Mouse (Mus musculus): ENCODE data around the gene Abcc6. TPM values are rescaled to one million over a fixed set of nuclear protein-coding genes. Genes with fewer than 3 reads are reported as not detected.

Abcc6 gene
- polyA plus RNA-seq, 1 experiment from 2014 or later, result 0.87 TPM

- H3K36me3 ChIP-seq (ENCODE audit: insufficient read depth, low read length), result no peaks in the 10 kb centered on the region
- H3K9ac ChIP-seq (replicated peaks; ENCODE audit: low read length), result no peak overlapping the region
- no peaks in the 10 kb centered on the region for H3K4me1 ChIP-seq (ENCODE audit: insufficient read depth, low read length)
- no peak for ATAC-seq (ENCODE audit: low FRiP score, low TSS enrichment)
- no peak overlapping the region for H3K27ac ChIP-seq (ENCODE audit: low read length)
- H3K27me3 ChIP-seq (ENCODE audit: insufficient read depth, low read length), result no peaks in the 10 kb centered on the region
- no peak overlapping the region for H3K4me2 ChIP-seq (replicated peaks; ENCODE audit: low read depth, low read length)
- WGBS, result 93% methylated on average over 4 of the region's 4 CpGs
- H3K9me3 ChIP-seq (ENCODE audit: low read length), result no peaks in the 10 kb centered on the region
- no peak overlapping the region for H3K4me3 ChIP-seq (ENCODE audit: low read length)
Measured at GRCm38 (mm10) chr7:46000577-46000976, 29.5 kb downstream of the Abcc6 start.

DNA sequence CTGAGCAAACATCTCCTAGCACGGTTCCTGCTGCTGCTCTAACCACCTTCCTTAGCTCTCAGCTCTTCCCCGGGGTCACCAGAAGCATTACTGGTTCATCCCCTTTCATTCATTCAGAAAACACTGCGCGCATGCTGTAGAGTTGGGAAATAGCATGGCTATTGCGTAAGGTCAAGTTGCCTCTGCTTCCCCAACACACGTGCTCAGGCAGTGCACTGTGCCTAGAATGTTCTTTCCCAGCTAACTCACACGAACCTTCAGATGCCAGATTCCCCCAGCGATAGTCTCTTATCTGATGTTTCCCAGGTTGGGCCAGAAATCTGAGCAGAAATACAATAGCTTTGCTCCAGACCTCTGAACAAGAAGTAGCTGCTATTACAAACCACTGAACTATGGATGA is 37.6 kb downstream of the Abcc6 start:
- H3K9me3 ChIP-seq (ENCODE audit: low read length), result no peaks in the 10 kb centered on the region
- no peaks in the 10 kb centered on the region for H3K27me3 ChIP-seq (ENCODE audit: insufficient read depth, low read length)
- no peak overlapping the region for H3K4me3 ChIP-seq (ENCODE audit: low read length)
- no peak overlapping the region for H3K4me2 ChIP-seq (replicated peaks; ENCODE audit: low read depth, low read length)
- 85% methylated on average over 8 of the region's 8 CpGs for WGBS
- no peak for ATAC-seq (ENCODE audit: low FRiP score, low TSS enrichment)
- H3K4me1 ChIP-seq (ENCODE audit: insufficient read depth, low read length), result no peaks in the 10 kb centered on the region
- H3K36me3 ChIP-seq (ENCODE audit: insufficient read depth, low read length), result no peaks in the 10 kb centered on the region
- no peak overlapping the region for H3K27ac ChIP-seq (ENCODE audit: low read length)
- no peak overlapping the region for H3K9ac ChIP-seq (replicated peaks; ENCODE audit: low read length)

DNA sequence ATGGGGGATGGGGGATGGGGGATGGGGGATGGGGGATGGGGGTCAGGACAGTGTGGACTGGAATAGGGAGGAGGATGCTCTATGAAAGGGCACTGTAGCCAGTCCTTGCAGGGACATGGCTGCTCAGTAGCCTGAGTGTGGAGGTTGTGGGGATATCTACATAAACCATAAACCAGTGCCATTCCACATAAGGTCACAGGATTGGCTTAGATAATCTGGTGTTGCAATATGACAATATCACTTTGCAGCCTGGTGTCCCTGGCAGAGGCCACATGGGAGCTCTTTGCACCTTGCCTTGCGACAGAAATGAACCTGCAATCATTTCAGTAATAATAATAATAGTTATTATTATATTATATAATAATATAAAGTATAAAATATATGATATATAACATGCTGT is 41.8 kb downstream of the Abcc6 start:
- ATAC-seq (ENCODE audit: low FRiP score, low TSS enrichment), result no peak
- Histone ChIP-seq H3K9ac (replicated peaks; ENCODE audit: low read length) (no peak overlapping the region), H3K36me3 (ENCODE audit: insufficient read depth, low read length) (no peaks in the 10 kb centered on the region), H3K4me1 (ENCODE audit: insufficient read depth, low read length) (no peaks in the 10 kb centered on the region), H3K27me3 (ENCODE audit: insufficient read depth, low read length) (no peaks in the 10 kb centered on the region), H3K4me2 (replicated peaks; ENCODE audit: low read depth, low read length) (no peak overlapping the region), H3K4me3 (ENCODE audit: low read length) (no peak overlapping the region), H3K27ac (ENCODE audit: low read length) (no peak overlapping the region), H3K9me3 (ENCODE audit: low read length) (no peaks in the 10 kb centered on the region)
- WGBS, result 91% methylated on average over 1 of the region's 1 CpGs

DNA sequence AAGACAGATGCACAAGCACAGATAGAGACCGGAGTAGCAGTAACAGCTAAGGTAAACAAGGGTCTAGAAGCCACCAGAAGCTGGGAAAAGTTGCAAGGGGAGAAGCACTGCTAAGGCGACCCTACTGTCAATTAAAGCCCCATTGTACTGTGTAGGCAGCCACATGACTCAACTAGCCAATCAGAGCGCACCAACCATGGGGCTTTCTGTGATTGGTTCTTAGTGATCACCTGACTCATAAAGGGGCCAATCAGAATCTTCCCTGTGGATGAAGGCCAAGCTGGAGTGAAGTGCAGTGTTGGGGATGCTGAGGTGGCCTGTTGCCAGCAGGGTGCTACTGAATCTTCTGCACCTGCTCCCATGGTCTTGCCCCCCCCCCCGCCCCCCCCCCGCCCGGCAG is 43.2 kb downstream of the Abcc6 start:
- no peak overlapping the region for H3K27ac ChIP-seq (ENCODE audit: low read length)
- 86% methylated on average over 5 of the region's 6 CpGs for WGBS
- no peaks in the 10 kb centered on the region for H3K27me3 ChIP-seq (ENCODE audit: insufficient read depth, low read length)
- H3K36me3 ChIP-seq (ENCODE audit: insufficient read depth, low read length), result no peaks in the 10 kb centered on the region
- no peaks in the 10 kb centered on the region for H3K4me1 ChIP-seq (ENCODE audit: insufficient read depth, low read length)
- no peak overlapping the region for H3K4me2 ChIP-seq (replicated peaks; ENCODE audit: low read depth, low read length)
- H3K9ac ChIP-seq (replicated peaks; ENCODE audit: low read length), result no peak overlapping the region
- no peak for ATAC-seq (ENCODE audit: low FRiP score, low TSS enrichment)
- H3K9me3 ChIP-seq (ENCODE audit: low read length), result no peaks in the 10 kb centered on the region
- no peak overlapping the region for H3K4me3 ChIP-seq (ENCODE audit: low read length)

GRCm38 (mm10) chr7:45981612-45982011 is 48.5 kb downstream of the Abcc6 start:
- no peaks in the 10 kb centered on the region for H3K4me1 ChIP-seq (ENCODE audit: insufficient read depth, low read length)
- no peak overlapping the region for H3K27ac ChIP-seq (ENCODE audit: low read length)
- H3K27me3 ChIP-seq (ENCODE audit: insufficient read depth, low read length), result no peaks in the 10 kb centered on the region
- H3K9me3 ChIP-seq (ENCODE audit: low read length), result no peaks in the 10 kb centered on the region
- H3K4me3 ChIP-seq (ENCODE audit: low read length), result no peak overlapping the region
- H3K9ac ChIP-seq (replicated peaks; ENCODE audit: low read length), result no peak overlapping the region
- 80% methylated on average over 5 of the region's 5 CpGs for WGBS
- no peak overlapping the region for H3K4me2 ChIP-seq (replicated peaks; ENCODE audit: low read depth, low read length)
- H3K36me3 ChIP-seq (ENCODE audit: insufficient read depth, low read length), result no peaks in the 10 kb centered on the region
- no peak for ATAC-seq (ENCODE audit: low FRiP score, low TSS enrichment)

DNA sequence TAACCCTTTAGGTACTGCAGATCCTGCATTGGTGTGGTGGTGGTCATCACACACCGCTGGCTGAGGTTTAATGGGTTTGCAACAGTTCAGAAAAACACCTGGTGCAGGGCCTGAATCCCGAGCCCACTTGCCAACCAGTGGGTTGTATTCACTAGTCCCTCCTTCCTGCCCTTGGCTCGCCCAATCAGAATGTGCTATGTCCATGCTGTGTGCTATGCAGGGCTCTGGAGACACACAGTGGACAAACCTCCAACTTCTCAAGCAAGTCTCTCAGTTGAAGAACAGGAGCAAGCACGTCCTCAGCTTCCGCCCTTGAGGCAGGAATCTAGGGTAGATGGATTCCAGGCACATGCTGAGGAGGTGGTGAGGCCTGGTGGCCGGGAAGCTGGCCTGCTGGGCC is 55.6 kb downstream of the Abcc6 start:
- 0 out of 2 replicates have a peak, but pooled peaks have one; percentile 54 for ATAC-seq (ENCODE audit: low FRiP score, low TSS enrichment)
- no peaks in the 10 kb centered on the region for H3K27me3 ChIP-seq (ENCODE audit: insufficient read depth, low read length)
- H3K9ac ChIP-seq (replicated peaks; ENCODE audit: low read length), result no peak overlapping the region
- H3K36me3 ChIP-seq (ENCODE audit: insufficient read depth, low read length), result no peaks in the 10 kb centered on the region
- H3K9me3 ChIP-seq (ENCODE audit: low read length), result no peaks in the 10 kb centered on the region
- no peak overlapping the region for H3K4me3 ChIP-seq (ENCODE audit: low read length)
- no peak overlapping the region for H3K27ac ChIP-seq (ENCODE audit: low read length)
- WGBS, result 70% methylated on average over 6 of the region's 6 CpGs
- H3K4me2 ChIP-seq (replicated peaks; ENCODE audit: low read depth, low read length), result no peak overlapping the region
- H3K4me1 ChIP-seq (ENCODE audit: insufficient read depth, low read length), result no peaks in the 10 kb centered on the region

DNA sequence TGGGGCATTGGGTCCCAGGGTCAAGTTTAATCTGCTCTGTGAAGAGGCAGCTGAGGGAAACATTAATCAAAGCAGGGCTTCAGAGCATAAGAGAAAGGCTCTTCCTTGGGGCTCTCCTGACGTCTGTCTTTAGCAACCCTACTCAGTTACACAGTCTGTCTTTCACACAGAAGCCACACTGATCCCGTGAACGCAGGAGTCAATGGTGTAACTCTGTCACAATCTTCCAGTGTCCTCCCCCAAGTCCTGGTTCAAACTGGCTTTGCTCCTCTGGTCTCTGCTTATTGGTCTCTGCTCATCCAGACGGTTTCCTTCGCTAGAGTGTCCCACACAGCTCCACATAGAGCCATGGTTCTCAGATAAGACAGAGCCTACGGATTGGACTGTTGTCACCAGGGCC is 56.0 kb downstream of the Abcc6 start:
- Histone ChIP-seq H3K9me3 (ENCODE audit: low read length) (no peaks in the 10 kb centered on the region), H3K36me3 (ENCODE audit: insufficient read depth, low read length) (no peaks in the 10 kb centered on the region), H3K4me1 (ENCODE audit: insufficient read depth, low read length) (no peaks in the 10 kb centered on the region), H3K4me3 (ENCODE audit: low read length) (no peak overlapping the region), H3K27me3 (ENCODE audit: insufficient read depth, low read length) (no peaks in the 10 kb centered on the region), H3K4me2 (replicated peaks; ENCODE audit: low read depth, low read length) (no peak overlapping the region), H3K27ac (ENCODE audit: low read length) (no peak overlapping the region), H3K9ac (replicated peaks; ENCODE audit: low read length) (no peak overlapping the region)
- ATAC-seq (ENCODE audit: low FRiP score, low TSS enrichment), result peak; percentile 15; the same call in 1 of the 2 replicates
- WGBS, result 40% methylated on average over 6 of the region's 6 CpGs

DNA sequence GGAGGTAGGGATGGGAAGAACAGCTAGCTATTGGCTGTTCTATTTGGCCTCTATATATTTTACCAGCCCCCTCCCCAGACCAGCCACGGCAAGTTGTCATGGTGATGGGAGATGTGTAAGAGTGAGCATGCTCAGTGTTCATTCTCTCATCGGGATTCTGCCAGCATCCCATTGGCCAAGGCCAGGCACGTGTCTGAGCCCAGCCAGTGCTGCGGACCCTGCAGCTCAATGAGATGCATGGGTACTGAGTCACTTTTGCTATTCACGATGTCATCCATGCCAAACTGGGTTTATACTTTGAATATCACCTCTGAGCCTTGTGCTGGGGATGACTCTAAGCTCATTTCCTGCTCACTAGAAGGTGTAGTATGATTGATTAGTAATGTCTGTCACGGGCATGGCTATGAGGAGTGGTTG is 56.8 kb downstream of the Abcc6 start:
- no peaks in the 10 kb centered on the region for H3K36me3 ChIP-seq (ENCODE audit: insufficient read depth, low read length)
- WGBS, result 84% methylated on average over 6 of the region's 6 CpGs
- H3K4me2 ChIP-seq (replicated peaks; ENCODE audit: low read depth, low read length), result no peak overlapping the region
- no peaks in the 10 kb centered on the region for H3K9me3 ChIP-seq (ENCODE audit: low read length)
- H3K27me3 ChIP-seq (ENCODE audit: insufficient read depth, low read length), result no peaks in the 10 kb centered on the region
- H3K9ac ChIP-seq (replicated peaks; ENCODE audit: low read length), result no peak overlapping the region
- H3K4me1 ChIP-seq (ENCODE audit: insufficient read depth, low read length), result no peaks in the 10 kb centered on the region
- no peak for ATAC-seq (ENCODE audit: low FRiP score, low TSS enrichment)
- H3K27ac ChIP-seq (ENCODE audit: low read length), result no peak overlapping the region
- H3K4me3 ChIP-seq (ENCODE audit: low read length), result no peak overlapping the region

DNA sequence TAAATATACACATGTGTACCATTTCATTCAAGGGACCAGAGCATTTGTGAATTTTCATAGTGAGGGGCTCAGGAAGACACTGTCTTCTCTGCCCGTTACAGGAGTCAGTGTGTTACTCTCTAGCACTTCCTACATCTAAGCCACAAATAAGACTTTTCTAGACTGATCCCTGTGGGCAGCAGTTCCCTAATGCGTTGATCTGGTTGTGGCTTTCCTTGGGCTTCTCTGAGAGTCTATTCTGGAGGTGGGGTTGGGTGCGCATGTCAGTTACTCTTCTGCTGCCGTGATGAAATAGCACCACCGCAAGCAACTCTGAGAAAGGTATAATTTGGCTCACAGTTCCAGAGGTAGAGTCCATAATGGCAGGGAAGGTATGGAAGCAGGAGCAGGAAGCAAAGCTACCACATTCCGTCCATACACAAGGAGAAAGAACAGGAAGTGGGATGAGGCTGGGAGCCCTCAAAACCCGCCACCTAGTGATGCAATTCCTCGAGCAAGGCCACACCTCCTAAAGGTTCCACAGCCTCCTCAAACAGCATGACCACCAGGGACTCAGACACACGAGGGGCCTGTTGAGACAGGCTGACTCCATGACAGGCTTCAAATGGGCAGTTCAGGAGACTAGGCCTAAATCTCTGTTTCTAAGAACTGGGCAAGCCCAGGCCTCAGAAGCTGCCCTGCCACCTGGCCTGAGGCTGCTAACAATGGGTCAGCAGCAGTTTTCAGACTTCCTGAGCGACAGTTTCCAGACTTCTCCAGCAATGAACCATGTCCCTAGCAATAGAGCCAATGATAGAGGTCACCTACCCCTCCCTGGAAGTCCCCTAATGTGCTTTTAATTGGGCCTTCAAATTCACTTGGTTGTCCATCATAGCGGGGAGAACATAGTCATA is 58.0 kb downstream of the Abcc6 start:
- no peak overlapping the region for H3K4me2 ChIP-seq (replicated peaks; ENCODE audit: low read depth, low read length)
- H3K27ac ChIP-seq (ENCODE audit: low read length), result no peak overlapping the region
- WGBS, result 79% methylated on average over 11 of the region's 11 CpGs
- no peak overlapping the region for H3K4me3 ChIP-seq (ENCODE audit: low read length)
- no peaks in the 10 kb centered on the region for H3K9me3 ChIP-seq (ENCODE audit: low read length)
- no peak for ATAC-seq (ENCODE audit: low FRiP score, low TSS enrichment)
- no peaks in the 10 kb centered on the region for H3K36me3 ChIP-seq (ENCODE audit: insufficient read depth, low read length)
- H3K4me1 ChIP-seq (ENCODE audit: insufficient read depth, low read length), result no peaks in the 10 kb centered on the region
- H3K9ac ChIP-seq (replicated peaks; ENCODE audit: low read length), result no peak overlapping the region
- H3K27me3 ChIP-seq (ENCODE audit: insufficient read depth, low read length), result no peaks in the 10 kb centered on the region

DNA sequence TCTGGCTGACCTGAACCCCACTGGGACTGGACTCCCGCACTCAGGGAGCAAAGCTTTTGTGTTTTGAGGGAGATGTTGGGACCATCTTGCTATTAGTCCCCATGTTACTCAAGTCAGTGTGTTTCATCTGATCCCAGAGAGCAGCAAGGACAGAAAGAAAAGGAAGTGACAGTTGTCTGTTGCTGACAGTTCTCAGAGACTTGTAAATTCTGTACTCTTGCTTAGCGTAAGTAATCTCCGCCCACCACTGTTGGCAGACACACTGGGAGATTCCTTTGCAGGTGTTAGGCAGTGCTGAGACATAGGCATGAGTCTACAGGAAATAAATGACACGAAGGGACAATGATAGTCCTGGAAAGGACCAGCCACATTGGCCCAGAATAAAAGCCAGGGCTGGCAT is 73.5 kb downstream of the Abcc6 start:
- H3K27me3 ChIP-seq (ENCODE audit: insufficient read depth, low read length), result no peaks in the 10 kb centered on the region
- no peaks in the 10 kb centered on the region for H3K36me3 ChIP-seq (ENCODE audit: insufficient read depth, low read length)
- H3K9ac ChIP-seq (replicated peaks; ENCODE audit: low read length), result no peak overlapping the region
- H3K4me1 ChIP-seq (ENCODE audit: insufficient read depth, low read length), result no peaks in the 10 kb centered on the region
- no peak overlapping the region for H3K4me3 ChIP-seq (ENCODE audit: low read length)
- WGBS, result 64% methylated on average over 4 of the region's 4 CpGs
- H3K27ac ChIP-seq (ENCODE audit: low read length), result no peak overlapping the region
- no peak overlapping the region for H3K4me2 ChIP-seq (replicated peaks; ENCODE audit: low read depth, low read length)
- H3K9me3 ChIP-seq (ENCODE audit: low read length), result no peaks in the 10 kb centered on the region
- no peak for ATAC-seq (ENCODE audit: low FRiP score, low TSS enrichment)
